27 mouse cellular contexts compared by ENCODE assay signal in the genomic region with DNA sequence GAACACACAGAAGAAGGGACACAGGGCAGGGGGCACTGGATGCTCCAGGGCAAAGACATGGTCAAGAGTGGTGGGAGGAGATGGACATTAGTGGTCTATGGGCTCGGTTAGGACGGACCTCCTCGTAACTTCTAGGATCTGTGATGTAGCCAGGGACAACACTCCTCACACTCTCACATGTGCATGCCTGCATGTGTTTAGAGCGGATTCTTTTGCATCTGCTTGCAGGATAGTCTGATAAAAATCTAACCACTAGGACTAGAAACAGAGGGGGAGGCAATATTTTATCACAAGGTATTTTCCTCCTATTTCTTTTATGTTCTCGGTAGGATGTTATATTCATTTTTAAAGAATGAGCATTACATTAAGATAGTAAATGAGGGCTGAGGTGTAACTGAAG. TPM values are rescaled to one million over a fixed set of nuclear protein-coding genes. Genes with fewer than 3 reads are reported as not detected.
A peak's percentile ranks its signal among the peaks of the same experiment; 100 is the strongest.
DNase-seq lines count a peak whose midpoint lies in the region; ATAC-seq and TF ChIP-seq lines count a peak whose summit lies in the region.
"Had no signal": no experiment of that assay in that cellular context is flagged by ENCODE, and none has a peak within 500 bp of the region (broad histone marks: within the 10 kb centered on the region; RNA-seq: fewer than 3 reads in every experiment).

No protein-coding gene starts in this region.

- no peak for ATAC-seq in liver, embryonic 11.5 days (replicated peaks; ENCODE audit: low FRiP score)
- ATAC-seq in liver, postnatal 0 days, result no peak
- ATAC-seq in frontal cortex, adult (ENCODE audit: low TSS enrichment), result no peak
- ATAC-seq: forebrain, embryonic 14.5 days; hindbrain, embryonic 16.5 days; Patski had no signal

- H3K9me3 ChIP-seq in liver, embryonic 11.5 days (ENCODE audit: control insufficient read depth, low read length), result no peaks in the 10 kb centered on the region
- no peaks in the 10 kb centered on the region for H3K9me3 ChIP-seq in liver, postnatal 0 days (ENCODE audit: low read length)
- H3K9me3 ChIP-seq: embryonic facial prominence, embryonic 15.5 days; forebrain, embryonic 10.5 days; heart, embryonic 10.5 days; hindbrain, embryonic 12.5 days had no signal

- H3K4me2 ChIP-seq in liver, embryonic 11.5 days, result no peak overlapping the region
- no peak overlapping the region for H3K4me2 ChIP-seq in liver, postnatal 0 days (ENCODE audit: low read depth, low read length)
- H3K4me2 ChIP-seq: embryonic facial prominence, embryonic 15.5 days; hindbrain, embryonic 12.5 days had no signal

- no peak overlapping the region for H3K4me3 ChIP-seq in liver, embryonic 11.5 days (ENCODE audit: low read depth, low read length)
- no peak overlapping the region for H3K4me3 ChIP-seq in liver, postnatal 0 days (ENCODE audit: low read depth, low read length)
- no peak overlapping the region for H3K4me3 ChIP-seq in thymus, adult 2 months (ENCODE audit: control insufficient read depth, insufficient read depth, low read length)
- H3K4me3 ChIP-seq: embryonic facial prominence, embryonic 15.5 days; erythroblast, embryonic 14.5 days; forebrain, embryonic 10.5 days; heart, embryonic 10.5 days; hindbrain, embryonic 12.5 days had no signal

- H3K4me1 ChIP-seq in liver, embryonic 11.5 days (replicated peaks; ENCODE audit: control insufficient read depth, insufficient read depth, low read length), result peaks cover 65% of the 10 kb centered on the region
- H3K4me1 ChIP-seq in liver, postnatal 0 days (ENCODE audit: insufficient read depth), result peaks cover 45% of the 10 kb centered on the region
- H3K4me1 ChIP-seq in thymus, adult 2 months (replicated peaks; ENCODE audit: control insufficient read depth, insufficient read depth, low read length), result peaks cover 61% of the 10 kb centered on the region

- DNase-seq in liver, embryonic 11.5 days (ENCODE audit: low spot score), result no peak
- DNase-seq in liver, postnatal 0 days, result no peak
- DNase-seq in thymus, adult 2 months, result no peak
- DNase-seq in thymus, postnatal 36 days, result no peak
- DNase-seq in induced T-regulatory cell, adult 2 months (ENCODE audit: low read depth), result peak; percentile 59
- no peak for DNase-seq in left cerebral cortex, postnatal 10 days (ENCODE audit: extremely low spot score in 1 of 2, low spot score in 2 of 2)
- DNase-seq in heart, adult 18-20 months, result no peak
- DNase-seq: adrenal gland, adult 8-10 months; adrenal gland, postnatal 36 days; cerebellum, adult 2 months; cerebellum, postnatal 10 days; embryo, embryonic 11 days; gastrocnemius, postnatal 36 days; heart, adult 11 months; heart, postnatal 10 days; heart, postnatal 4 days had no signal

- H3K36me3 ChIP-seq in liver, embryonic 11.5 days (ENCODE audit: control insufficient read depth, insufficient read depth, low read length), result no peaks in the 10 kb centered on the region
- H3K36me3 ChIP-seq in liver, postnatal 0 days (replicated peaks; ENCODE audit: insufficient read depth, low read length), result no peaks in the 10 kb centered on the region
- H3K36me3 ChIP-seq in thymus, adult 2 months (ENCODE audit: control insufficient read depth, insufficient read depth, low read length), result no peaks in the 10 kb centered on the region
- H3K36me3 ChIP-seq: embryonic facial prominence, embryonic 15.5 days; forebrain, embryonic 10.5 days; heart, embryonic 10.5 days; hindbrain, embryonic 12.5 days had no signal

- TF ChIP-seq EP300 in liver, postnatal 0 days (IDR thresholded peaks at IDR 0.05; ENCODE audit: low read depth), result no peak

- no peaks in the 10 kb centered on the region for H3K27me3 ChIP-seq in liver, embryonic 11.5 days (replicated peaks; ENCODE audit: control insufficient read depth, insufficient read depth, low read length)
- H3K27me3 ChIP-seq in liver, postnatal 0 days (ENCODE audit: insufficient read depth, low read length), result no peaks in the 10 kb centered on the region
- no peaks in the 10 kb centered on the region for H3K27me3 ChIP-seq in thymus, adult 2 months (ENCODE audit: control insufficient read depth, insufficient read depth, low read length)
- H3K27me3 ChIP-seq: embryonic facial prominence, embryonic 15.5 days; hindbrain, embryonic 12.5 days; Patski had no signal

- peak overlapping the region; percentile 9; the same call in 1 of the 2 replicates for H3K27ac ChIP-seq in liver, embryonic 11.5 days (ENCODE audit: low read depth, low read length)
- no peak overlapping the region for H3K27ac ChIP-seq in liver, postnatal 0 days (ENCODE audit: low read depth)
- peak overlapping the region; percentile 4; the same call in 1 of the 2 replicates for H3K27ac ChIP-seq in thymus, adult 2 months (ENCODE audit: control insufficient read depth, insufficient read depth, low read length)
- H3K27ac ChIP-seq: embryonic facial prominence, embryonic 15.5 days; forebrain, embryonic 10.5 days; heart, embryonic 10.5 days; hindbrain, embryonic 12.5 days had no signal

- intact Hi-C loops in left cerebral cortex, postnatal 10 days (cut with DNase I), result no loop called here

- TF ChIP-seq POLR2A in thymus, adult 2 months (IDR thresholded peaks at IDR 0.05; ENCODE audit: control insufficient read depth, extremely low read depth, insufficient read depth, low read length, poor library complexity), result no peak

- no peak for TF ChIP-seq CTCF in liver, postnatal 0 days (IDR thresholded peaks at IDR 0.05; ENCODE audit: low read depth)
- TF ChIP-seq CTCF in thymus, adult 2 months (IDR thresholded peaks at IDR 0.05; ENCODE audit: borderline replicate concordance, control insufficient read depth, extremely low read depth, insufficient read depth, low read length, poor library complexity), result no peak

- 82% methylated on average over 5 of the region's 5 CpGs for WGBS in liver, embryonic 11.5 days
- WGBS in liver, postnatal 0 days (ENCODE audit: insufficient replicate concordance), result 67% methylated on average over 5 of the region's 5 CpGs
- WGBS in thymus, adult 2 months, result 17% methylated on average over 5 of the region's 5 CpGs

- no peak overlapping the region for H3K9ac ChIP-seq in liver, embryonic 11.5 days (ENCODE audit: low read depth, low read length)
- no peak overlapping the region for H3K9ac ChIP-seq in liver, postnatal 0 days (replicated peaks)
- H3K9ac ChIP-seq: embryonic facial prominence, embryonic 15.5 days; hindbrain, embryonic 12.5 days had no signal

RNA-seq across cellular contexts. Expression of gene Pip4k2a, which starts 38.4 kb away (rescaled TPM):
- 20.1 and 20.5 TPM in 2 replicates for polyA plus RNA-seq in liver, embryonic 11.5 days (2014; fragmentation: Nextera tagmentation; extraction: Ambion mirVana)
- polyA plus RNA-seq in liver, postnatal 0 days (2015; fragmentation: Nextera tagmentation; extraction: Ambion mirVana), result 6.7 and 8.0 TPM in 2 replicates
- polyA plus RNA-seq in thymus, adult 2 months (2012; rRNA removed), result 55.0 and 61.2 TPM in 2 replicates
- total RNA-seq in left cerebral cortex, postnatal 10 days (2021), result 10 to 100 TPM; 35.5 to 37.2 TPM
- 1 to 10 TPM; 6.3 to 7.7 TPM for total RNA-seq in heart, adult 18-20 months (2021)

RNA-seq across cellular contexts. Expression of gene 4930426L09Rik, which starts 38.6 kb away (rescaled TPM):
- 0.21 and 0.48 TPM in 2 replicates for polyA plus RNA-seq in liver, embryonic 11.5 days (2014; fragmentation: Nextera tagmentation; extraction: Ambion mirVana)
- polyA plus RNA-seq in liver, postnatal 0 days (2015; fragmentation: Nextera tagmentation; extraction: Ambion mirVana), result 0.21 and 0.24 TPM in 2 replicates
- 2.0 and 2.8 TPM in 2 replicates for polyA plus RNA-seq in thymus, adult 2 months (2012; rRNA removed)
- under 1 TPM; 0.45 to 0.55 TPM for total RNA-seq in left cerebral cortex, postnatal 10 days (2021)
- not detected for total RNA-seq in heart, adult 18-20 months (2021)
- total RNA-seq: common myeloid progenitor, adult 5-6 weeks; gastrocnemius, adult 8-10 months; gastrocnemius, postnatal 36 days had no signal
- polyA plus RNA-seq: erythroblast, embryonic 14.5 days had no signal
